ENCODE assay signal across 9 mouse cellular contexts in the genomic region with DNA sequence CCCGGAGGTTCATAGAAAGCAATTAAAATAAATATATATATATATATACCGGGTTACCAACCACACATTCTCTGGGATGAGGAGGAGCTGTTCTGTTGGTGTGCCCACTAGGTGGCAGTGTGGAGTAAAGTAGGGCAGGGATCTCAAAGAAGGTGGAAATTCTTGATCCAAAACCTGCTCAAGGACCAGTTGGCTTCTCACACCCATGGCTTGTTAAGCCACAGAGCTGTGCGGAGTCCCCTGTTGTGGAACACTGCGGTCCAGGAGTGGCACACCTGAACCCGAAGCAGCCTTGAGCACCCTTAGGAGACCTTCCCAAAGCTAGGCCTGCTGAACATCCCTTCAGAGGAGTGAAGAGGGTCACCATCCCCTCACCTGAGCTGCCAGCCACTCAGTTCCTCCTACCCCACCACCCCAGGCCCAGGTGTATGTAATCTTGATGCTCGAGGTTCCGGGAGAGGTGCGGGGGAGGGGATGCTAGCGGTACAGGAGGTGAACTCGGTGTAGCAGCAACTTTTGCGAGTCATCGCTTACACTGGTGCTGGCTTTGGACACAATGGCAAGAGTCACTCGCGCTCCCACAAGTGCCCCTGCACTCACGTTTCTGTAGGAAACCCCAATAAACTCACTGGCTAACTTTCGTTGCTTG. TPM values are rescaled to one million over a fixed set of nuclear protein-coding genes. Genes with fewer than 3 reads are reported as not detected.
DNase-seq lines count a peak whose midpoint lies in the region; ATAC-seq and TF ChIP-seq lines count a peak whose summit lies in the region.
"Had no signal": no experiment of that assay in that cellular context is flagged by ENCODE, and none has a peak within 500 bp of the region (broad histone marks: within the 10 kb centered on the region; RNA-seq: fewer than 3 reads in every experiment).

No protein-coding gene starts in this region.

- no peak; the same call in 1 of the 2 replicates for ATAC-seq in cerebellum, adult (ENCODE audit: insufficient number of reproducible peaks, low FRiP score, low TSS enrichment)
- ATAC-seq in embryonic facial prominence, embryonic 15.5 days (ENCODE audit: insufficient number of reproducible peaks, low FRiP score, low TSS enrichment, low read depth): peak; percentile 39; the same call in 1 of the 2 replicates
- ATAC-seq in hindbrain, postnatal 0 days: peak; percentile 24; the same call in 1 of the 2 replicates

- no peak overlapping the region for H3K4me3 ChIP-seq in embryonic facial prominence, embryonic 15.5 days (replicated peaks)
- no peak overlapping the region for H3K4me3 ChIP-seq in hindbrain, postnatal 0 days (ENCODE audit: low read length)
- no peak overlapping the region for H3K4me3 ChIP-seq in spleen, adult 2 months (ENCODE audit: extremely low read depth, insufficient read depth, insufficient read length)

- no peaks in the 10 kb centered on the region for H3K27me3 ChIP-seq in embryonic facial prominence, embryonic 15.5 days
- no peaks in the 10 kb centered on the region for H3K27me3 ChIP-seq in hindbrain, postnatal 0 days (ENCODE audit: insufficient read depth, low read length)
- H3K27me3 ChIP-seq in spleen, adult 2 months (ENCODE audit: control insufficient read depth, insufficient read depth, low read length): no peaks in the 10 kb centered on the region

- H3K36me3 ChIP-seq in embryonic facial prominence, embryonic 15.5 days: no peaks in the 10 kb centered on the region
- H3K36me3 ChIP-seq in hindbrain, postnatal 0 days (ENCODE audit: insufficient read depth, low read length): no peaks in the 10 kb centered on the region
- no peaks in the 10 kb centered on the region for H3K36me3 ChIP-seq in spleen, adult 2 months (ENCODE audit: control insufficient read depth, insufficient read depth, low read length)

- no peak overlapping the region for H3K27ac ChIP-seq in embryonic facial prominence, embryonic 15.5 days (replicated peaks)
- no peak overlapping the region for H3K27ac ChIP-seq in hindbrain, postnatal 0 days
- H3K27ac ChIP-seq in spleen, adult 2 months (ENCODE audit: insufficient read depth, low read length): no peak overlapping the region
- H3K27ac ChIP-seq: macrophage had no signal

- TF ChIP-seq POLR2A in spleen, adult 2 months (IDR thresholded peaks at IDR 0.05; ENCODE audit: low read depth, low read length): no peak

- H3K9ac ChIP-seq in embryonic facial prominence, embryonic 15.5 days: no peak overlapping the region
- H3K9ac ChIP-seq in hindbrain, postnatal 0 days (replicated peaks; ENCODE audit: low read length): no peak overlapping the region

- peak; percentile 76 for TF ChIP-seq CTCF in hindbrain, postnatal 0 days (IDR thresholded peaks at IDR 0.05; ENCODE audit: low read depth)
- peak; percentile 44; the same call in 1 of the 2 replicates for TF ChIP-seq CTCF in spleen, adult 2 months (IDR thresholded peaks at IDR 0.05; ENCODE audit: extremely low read depth, insufficient read depth, insufficient read length, insufficient replicate concordance)

- H3K4me2 ChIP-seq in embryonic facial prominence, embryonic 15.5 days (replicated peaks): no peak overlapping the region
- no peak overlapping the region for H3K4me2 ChIP-seq in hindbrain, postnatal 0 days (ENCODE audit: low read depth, low read length)

- H3K9me3 ChIP-seq in embryonic facial prominence, embryonic 15.5 days (replicated peaks): no peaks in the 10 kb centered on the region
- no peaks in the 10 kb centered on the region for H3K9me3 ChIP-seq in hindbrain, postnatal 0 days (ENCODE audit: low read length)

- 57% methylated on average over 16 of the region's 16 CpGs for WGBS in embryonic facial prominence, embryonic 15.5 days
- WGBS in hindbrain, postnatal 0 days: 55% methylated on average over 16 of the region's 16 CpGs
- 62% methylated on average over 16 of the region's 16 CpGs for WGBS in spleen, adult 2 months

- peak; percentile 61 for DNase-seq in cerebellum, adult 11 months
- DNase-seq in adrenal gland, postnatal 36 days: peak; percentile 72 to 84
- DNase-seq in hindbrain, postnatal 0 days (ENCODE audit: low spot score): peak; percentile 73
- DNase-seq in left cerebral cortex, adult 8-10 months (ENCODE audit: low spot score in 2 of 2): peak; percentile 12 to 33
- peak; percentile 79 for DNase-seq in mesoderm, embryonic 11.5 days (ENCODE audit: low read depth, low spot score)
- peak; percentile 17 to 48 for DNase-seq in spleen, adult 2 months (ENCODE audit: low read depth in 1 of 2, low spot score in 2 of 2)

- H3K4me1 ChIP-seq in embryonic facial prominence, embryonic 15.5 days: no peaks in the 10 kb centered on the region
- H3K4me1 ChIP-seq in hindbrain, postnatal 0 days (ENCODE audit: insufficient read depth, low read length): no peaks in the 10 kb centered on the region
- H3K4me1 ChIP-seq in spleen, adult 2 months (ENCODE audit: control insufficient read depth, insufficient read depth, insufficient read length): no peaks in the 10 kb centered on the region

RNA-seq across cellular contexts. Expression of a gene that starts 51.1 kb away (rescaled TPM):
- total RNA-seq in adrenal gland, postnatal 36 days (2021): under 1 TPM in 1 of 2 experiments, not detected in 1; 0.23 TPM
- 0.38 and 1.1 TPM in 2 replicates for polyA plus RNA-seq in embryonic facial prominence, embryonic 15.5 days (2015; fragmentation: Nextera tagmentation; extraction: Ambion mirVana)
- not detected in 2 replicates for total RNA-seq in hindbrain, postnatal 0 days (2014; rRNA removed)
- polyA plus RNA-seq in hindbrain, postnatal 0 days (2015; fragmentation: Nextera tagmentation; extraction: Ambion mirVana): not detected in 2 replicates
- not detected for total RNA-seq in left cerebral cortex, adult 8-10 months (2022)
- not detected in 2 replicates for polyA plus RNA-seq in spleen, adult 2 months (2012; rRNA removed)
- polyA plus RNA-seq: macrophage had no signal

RNA-seq across cellular contexts. Expression of a gene that starts 58.0 kb away (rescaled TPM):
- total RNA-seq in adrenal gland, postnatal 36 days (2021): under 1 TPM; 0.56 to 0.76 TPM
- 5.5 and 6.7 TPM in 2 replicates for polyA plus RNA-seq in embryonic facial prominence, embryonic 15.5 days (2015; fragmentation: Nextera tagmentation; extraction: Ambion mirVana)
- not detected in 2 replicates for total RNA-seq in hindbrain, postnatal 0 days (2014; rRNA removed)
- polyA plus RNA-seq in hindbrain, postnatal 0 days (2015; fragmentation: Nextera tagmentation; extraction: Ambion mirVana): not detected in 2 replicates
- not detected for total RNA-seq in left cerebral cortex, adult 8-10 months (2022)
- polyA plus RNA-seq in spleen, adult 2 months (2012; rRNA removed): 0.04 and 0.15 TPM in 2 replicates
- polyA plus RNA-seq: macrophage had no signal

RNA-seq across cellular contexts. Expression of a gene that starts 58.7 kb away (rescaled TPM):
- total RNA-seq in adrenal gland, postnatal 36 days (2021): 1 to 10 TPM; 4.2 to 4.5 TPM
- 65.6 and 68.6 TPM in 2 replicates for polyA plus RNA-seq in embryonic facial prominence, embryonic 15.5 days (2015; fragmentation: Nextera tagmentation; extraction: Ambion mirVana)
- total RNA-seq in hindbrain, postnatal 0 days (2014; rRNA removed): 15.2 and 19.6 TPM in 2 replicates
- polyA plus RNA-seq in hindbrain, postnatal 0 days (2015; fragmentation: Nextera tagmentation; extraction: Ambion mirVana): 33.3 and 36.1 TPM in 2 replicates
- 1 to 10 TPM; 6.5 to 9.3 (median 8.1) TPM for total RNA-seq in left cerebral cortex, adult 8-10 months (2022)
- polyA plus RNA-seq in spleen, adult 2 months (2012; rRNA removed): 3.9 and 4.2 TPM in 2 replicates

Comparison
In these comparisons a context has a peak if more than half of its experiments do, and no peak if none do; other contexts are left out.
1. DNase-seq: peak in every context shown above with its lines; median percentile 79 in mesoderm, embryonic 11.5 days; 78 in adrenal gland, postnatal 36 days; 73 in hindbrain, postnatal 0 days; 61 in cerebellum, adult 11 months; 32 in spleen, adult 2 months; 22 in left cerebral cortex, adult 8-10 months.